Mouse (Mus musculus) layer of hippocampus, postnatal 10 days (tissue): Measurements from ENCODE around the gene Pla2g2c. TPM values are rescaled to one million over a fixed set of nuclear protein-coding genes. Genes with fewer than 3 reads are reported as not detected.
A peak's percentile ranks its signal among the peaks of the same experiment; 100 is the strongest.

ENCODE experiments used
- DNase-seq, 2 experiments: peaks; one replicate each; pipeline ENCODE4 v3.0.0; 2021; ENCODE audit warnings: low spot score in 2 of 2
- total RNA-seq, 2 experiments: library from RNA; stranded (reverse); gene quantifications; 2 replicates each; pipeline ENCODE4 v1.2.3; 2021

Gene Pla2g2c
- total RNA-seq, 2 experiments from 2014 or later, result not detected

DNA sequence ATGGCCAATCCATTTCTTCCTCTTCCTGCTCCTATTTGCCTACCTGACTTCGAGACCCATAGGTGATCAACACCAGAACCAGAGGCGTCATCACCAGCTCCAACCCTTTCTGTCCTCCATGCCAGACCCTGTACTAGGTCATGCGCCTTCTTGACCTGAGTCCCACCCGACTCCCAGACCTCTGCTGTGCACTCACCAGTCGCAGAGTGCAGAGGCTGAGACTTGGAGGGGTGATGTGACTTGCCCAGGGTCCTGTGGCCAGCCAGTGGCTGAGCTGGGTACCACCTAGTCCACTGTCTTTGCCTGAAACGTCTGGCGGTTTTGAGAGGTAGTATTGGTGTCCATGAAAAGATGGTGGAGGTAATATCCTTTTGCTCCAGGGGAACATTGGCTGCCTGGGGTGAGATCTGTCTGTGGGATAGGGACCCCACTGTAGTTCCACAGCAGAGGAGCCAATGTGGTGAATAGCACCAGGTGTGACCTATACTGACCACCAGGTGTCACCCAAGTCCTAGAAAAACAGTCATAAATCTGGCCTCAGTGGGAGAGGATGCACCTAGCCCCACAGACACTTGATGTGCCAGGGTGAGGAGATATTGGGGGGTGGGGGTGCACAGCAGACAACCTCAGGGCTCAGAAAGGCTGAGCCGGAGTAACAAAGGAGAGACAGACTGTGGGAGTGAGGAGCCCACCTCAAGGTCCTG lies 23.9 kb downstream of the Pla2g2c start:
- peak; percentile 72 to 75 for DNase-seq

DNA sequence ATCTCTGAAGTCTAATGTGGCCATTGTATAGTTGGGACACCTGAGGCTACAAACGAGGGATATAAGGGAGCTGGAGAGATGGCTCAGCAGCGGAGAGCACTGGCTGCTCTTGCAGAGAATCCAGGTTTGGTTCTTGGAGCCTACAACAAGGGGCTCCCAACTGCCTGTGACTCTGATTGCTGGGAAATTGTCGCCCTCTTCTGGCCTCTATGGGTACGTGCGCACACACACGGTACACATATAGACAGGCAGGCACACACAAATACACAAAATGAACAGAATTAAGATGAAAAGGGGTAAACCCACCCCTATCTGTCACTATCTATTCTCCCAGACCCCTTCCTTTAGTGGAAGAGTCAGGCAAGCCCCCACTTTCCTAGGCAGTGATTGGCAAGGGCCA lies 28.0 kb downstream of the Pla2g2c start:
- DNase-seq, result no peak

DNA sequence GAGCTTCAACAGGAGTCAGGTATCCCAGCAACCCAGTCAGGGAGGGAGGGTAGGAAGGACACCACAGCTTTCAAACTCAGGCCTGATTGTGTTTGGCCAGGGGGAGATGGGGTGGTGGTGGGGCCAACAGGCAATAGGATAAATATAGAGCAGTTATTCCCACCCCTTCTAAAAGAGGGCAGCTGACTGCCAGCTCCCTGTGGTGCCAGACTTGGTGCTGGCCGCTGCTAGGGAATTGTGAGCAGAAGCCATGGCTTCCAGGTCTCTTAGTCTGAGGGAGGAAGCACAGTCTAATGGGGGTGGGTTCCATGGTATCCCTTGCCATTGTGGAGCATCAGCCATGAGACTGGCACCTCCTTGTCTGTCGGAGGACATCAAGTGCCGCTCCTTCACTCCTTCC lies 29.0 kb downstream of the Pla2g2c start:
- no peak for DNase-seq

DNA sequence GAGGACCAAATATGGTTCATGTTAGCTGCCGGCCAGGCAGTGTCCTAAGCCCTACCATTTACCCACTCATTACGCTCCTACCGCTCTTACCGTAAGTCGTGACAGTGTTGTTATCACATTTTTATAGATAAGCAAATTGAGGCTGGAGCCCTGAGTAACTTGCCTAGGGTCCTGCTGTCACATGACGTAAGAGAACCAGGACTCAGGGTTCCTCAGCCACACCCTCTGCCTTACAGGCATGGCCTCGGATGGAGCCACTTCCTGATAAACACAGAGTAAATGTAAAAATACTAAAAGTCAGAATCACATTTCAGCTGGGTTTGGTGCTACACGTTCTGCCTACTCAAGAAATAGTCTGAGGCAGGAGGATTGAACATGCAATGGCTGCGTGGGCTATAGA lies 29.8 kb downstream of the Pla2g2c start:
- no peak for DNase-seq

DNA sequence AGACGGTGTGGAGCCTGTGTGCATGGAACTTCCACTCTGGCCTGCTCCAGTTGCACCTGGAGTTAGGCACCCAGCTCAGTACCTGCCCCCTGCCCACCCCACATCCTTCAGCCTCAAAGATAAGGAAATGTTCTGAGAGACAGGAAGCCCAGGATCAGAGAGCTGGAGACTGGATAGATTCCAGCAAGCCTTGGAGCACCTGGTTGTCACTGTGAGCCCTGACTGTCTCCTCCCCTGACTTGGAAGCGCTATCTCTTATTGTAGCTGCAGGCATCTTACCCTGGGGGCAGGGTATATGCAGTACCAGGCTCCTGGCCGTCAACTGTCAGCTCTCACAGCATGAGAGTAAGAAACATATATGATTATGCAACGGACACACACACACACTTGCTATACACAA lies 30.8 kb downstream of the Pla2g2c start:
- no peak for DNase-seq

DNA sequence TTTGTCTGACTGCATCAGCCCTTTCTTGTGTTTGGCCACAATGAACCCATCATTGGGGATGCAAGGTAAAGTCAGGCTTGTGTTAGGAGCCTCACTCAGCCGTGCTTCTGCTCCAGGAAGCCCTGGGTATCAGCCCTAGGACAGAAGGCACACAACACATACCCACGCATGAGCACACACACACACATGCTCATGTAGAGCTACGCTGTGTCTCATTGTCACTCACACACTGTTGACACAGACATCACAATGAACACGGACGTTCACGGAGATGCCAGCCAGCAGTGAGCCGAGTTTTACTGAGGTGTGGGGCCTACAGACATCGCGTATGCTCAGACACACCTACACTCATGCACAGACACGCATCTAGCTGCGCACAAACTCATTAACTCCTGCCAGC lies 31.4 kb downstream of the Pla2g2c start:
- no peak for DNase-seq

DNA sequence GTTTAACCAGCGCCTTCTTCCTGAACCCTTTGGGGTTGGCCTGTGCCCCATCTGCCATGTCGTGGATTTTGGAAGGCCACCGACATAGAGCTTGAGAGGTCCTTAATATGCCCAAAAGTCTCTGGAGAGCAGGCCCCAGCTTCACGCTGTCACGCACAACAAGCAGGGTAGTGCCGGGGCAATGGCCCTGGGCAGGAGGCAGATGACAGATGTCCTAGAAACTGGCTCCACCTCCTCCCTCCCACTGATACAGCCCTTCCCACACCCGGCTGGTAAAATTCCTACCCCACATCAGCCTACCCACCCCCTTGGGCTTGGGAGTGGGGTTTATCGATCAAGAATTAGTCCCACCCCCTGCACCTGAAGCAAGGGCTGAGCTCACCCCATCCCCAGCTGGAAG lies 32.8 kb downstream of the Pla2g2c start, which contains the start of gene Pla2g2f:
Pla2g2f (minus strand) TSS at position 211 of the 400 bp plus-strand sequence.
- no peak for DNase-seq

DNA sequence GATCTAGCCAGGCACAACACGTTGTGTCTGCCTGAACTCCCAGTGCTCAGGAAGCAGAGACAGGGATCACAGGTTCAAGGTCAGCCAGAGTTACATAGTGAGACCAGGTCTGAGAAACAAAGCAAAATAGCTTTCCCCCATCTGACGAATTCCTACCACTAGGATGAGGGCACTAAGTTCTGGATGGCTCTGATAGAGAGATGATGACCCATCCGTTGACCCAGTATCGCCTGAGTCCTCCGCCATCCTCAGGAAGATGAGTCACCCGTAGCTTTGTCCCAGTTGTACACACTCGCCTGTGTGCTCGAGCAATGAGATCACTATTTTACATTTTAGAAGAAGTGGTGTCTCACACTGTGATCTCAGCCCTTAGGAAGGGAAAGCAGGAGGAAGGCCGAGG lies 37.7 kb downstream of the Pla2g2c start:
- DNase-seq, result no peak

DNA sequence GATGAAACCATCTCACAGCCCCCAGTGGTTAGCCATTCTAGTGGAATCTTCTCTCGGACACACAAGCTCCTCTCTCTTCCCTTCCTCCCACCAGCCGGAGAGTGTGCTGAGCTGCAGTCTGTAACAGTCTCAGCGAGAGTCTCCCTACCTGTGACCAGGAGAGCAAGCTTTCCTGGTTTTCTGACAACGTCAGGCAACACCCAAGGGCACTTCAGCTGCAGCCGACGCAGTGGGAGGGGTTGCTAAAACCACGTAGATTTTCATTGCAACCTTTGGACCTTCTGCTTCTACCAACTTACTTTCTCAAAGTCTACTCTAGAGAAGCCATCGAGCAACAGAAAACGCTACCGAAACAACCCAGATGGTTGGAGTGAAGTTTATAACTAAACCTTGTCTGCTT lies 47.4 kb downstream of the Pla2g2c start:
- DNase-seq, result no peak

DNA sequence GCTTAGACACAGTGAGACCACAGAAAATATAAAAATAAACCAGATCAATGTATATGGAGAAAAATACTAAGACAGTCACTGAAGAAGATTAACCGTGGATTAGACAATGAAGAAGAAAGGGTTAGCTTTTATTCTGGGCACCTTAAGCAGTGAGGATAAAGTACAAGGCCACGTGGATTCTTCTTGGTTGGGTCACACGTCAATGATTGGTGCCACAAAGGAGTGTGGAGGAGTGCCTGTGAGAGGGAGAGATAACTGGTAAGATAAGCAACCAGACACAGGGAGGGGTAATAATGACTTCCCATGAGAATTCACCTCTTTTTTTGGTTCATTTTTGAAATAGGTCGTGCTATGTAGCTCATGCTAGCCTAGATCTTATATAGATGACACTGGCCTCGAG lies 47.8 kb downstream of the Pla2g2c start:
- no peak for DNase-seq

DNA sequence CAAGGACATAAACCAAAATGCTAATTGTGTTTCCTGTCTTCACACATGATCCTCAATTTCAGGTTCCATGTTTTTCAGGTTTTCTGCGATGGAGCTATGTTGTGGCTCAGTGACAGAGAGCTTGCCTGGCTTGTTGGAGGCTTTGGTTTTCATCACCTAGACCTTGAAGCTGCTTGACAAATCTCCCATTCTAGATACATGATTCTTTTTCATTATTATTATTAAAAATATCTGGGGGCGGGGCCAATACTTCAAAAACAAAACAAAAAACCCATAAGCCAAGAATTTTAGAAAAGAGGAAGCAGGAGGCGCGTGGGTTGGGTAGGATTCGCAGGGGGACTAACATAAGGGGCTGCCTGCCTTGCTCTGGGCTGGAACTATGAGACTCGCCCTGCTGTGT lies 50.8 kb downstream of the Pla2g2c start, which contains the start of gene Pla2g2d:
Pla2g2d (plus strand) TSS at position 301 of the 400 bp plus-strand sequence.
- DNase-seq, result no peak

DNA sequence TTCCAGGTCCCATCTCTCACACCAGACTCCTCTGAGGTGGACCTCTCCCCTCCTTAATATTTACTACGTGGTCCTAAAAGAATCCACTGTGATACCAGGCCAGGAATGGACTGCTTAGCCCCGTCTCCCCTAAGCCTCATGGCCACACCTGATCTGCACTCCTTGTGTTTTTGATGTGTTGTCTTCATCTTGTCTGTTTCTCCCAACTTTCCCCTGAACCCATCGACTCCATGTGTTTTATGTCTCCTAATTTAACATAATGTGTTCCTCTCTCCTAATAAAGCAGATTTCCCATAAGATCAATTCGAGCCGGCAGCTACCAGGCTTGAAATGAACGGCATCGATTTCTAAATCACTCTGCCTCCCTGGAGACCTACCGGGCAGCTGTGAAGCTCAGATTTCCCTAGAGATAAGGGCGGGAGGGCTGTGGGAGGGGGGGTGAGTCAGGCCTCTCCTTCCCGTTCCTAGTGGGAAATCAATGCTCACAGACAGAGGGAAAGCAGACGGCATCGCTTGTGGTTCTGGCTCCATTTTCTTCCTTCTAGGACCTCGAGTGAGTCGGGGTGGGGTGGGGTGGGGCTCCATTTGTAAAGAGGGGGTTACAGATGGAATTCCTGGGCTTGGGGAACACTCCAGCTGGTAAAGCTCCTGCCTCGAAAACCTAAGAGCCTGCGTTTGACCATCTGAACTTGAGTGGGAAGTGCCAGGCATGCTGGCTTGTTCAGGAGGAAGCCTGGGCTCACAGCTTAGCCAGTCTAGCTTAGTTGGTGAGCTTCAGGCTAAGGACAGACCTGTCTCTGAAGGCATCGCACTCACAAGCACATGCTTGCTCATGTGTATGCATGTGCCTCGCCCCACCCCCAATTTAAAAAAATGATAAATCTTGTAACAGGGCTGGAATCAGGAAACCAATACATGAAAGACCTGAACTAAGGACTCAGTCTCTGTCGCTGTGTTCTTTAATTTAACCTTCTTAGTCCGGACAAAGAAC lies 53.1 kb downstream of the Pla2g2c start:
- no peak for DNase-seq

DNA sequence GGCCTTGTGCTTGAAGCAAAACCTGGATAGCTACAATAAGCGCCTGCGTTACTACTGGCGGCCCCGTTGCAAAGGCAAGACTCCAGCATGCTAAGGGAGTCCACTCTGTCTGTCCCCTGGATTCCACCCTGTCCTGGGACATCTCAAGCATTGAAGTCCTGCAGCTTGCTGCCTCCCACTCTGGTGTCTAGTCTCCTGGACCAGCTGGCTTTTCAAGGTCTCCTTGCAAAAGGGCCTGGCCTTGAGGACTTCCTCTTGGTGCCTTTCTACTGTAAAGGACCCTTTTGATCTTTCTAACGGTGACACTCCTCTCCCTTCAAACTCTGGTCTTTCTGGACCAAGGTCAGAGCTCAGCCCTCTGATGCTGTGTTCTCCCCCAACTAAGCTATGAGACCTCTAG lies 55.7 kb downstream of the Pla2g2c start:
- DNase-seq, result no peak

DNA sequence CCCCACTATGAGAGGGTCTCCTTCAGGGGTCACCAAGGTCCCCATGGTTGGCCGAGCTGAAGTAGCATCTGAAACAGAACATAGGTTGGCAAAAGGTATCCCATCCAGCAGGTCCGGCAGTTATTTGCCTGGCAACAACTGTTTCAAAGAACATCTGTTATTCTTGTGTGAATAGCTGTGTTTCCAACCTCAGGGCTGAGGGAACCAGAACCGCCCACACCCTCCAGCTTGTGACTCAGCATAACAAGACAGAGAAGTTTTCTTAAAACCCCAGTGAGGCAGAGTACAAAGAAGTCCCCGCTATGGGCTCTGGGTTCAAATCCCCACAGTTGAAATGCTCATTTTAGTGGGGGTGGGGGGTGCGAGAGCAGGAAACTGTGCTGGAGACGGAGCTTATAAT lies 57.5 kb downstream of the Pla2g2c start:
- DNase-seq, result no peak

DNA sequence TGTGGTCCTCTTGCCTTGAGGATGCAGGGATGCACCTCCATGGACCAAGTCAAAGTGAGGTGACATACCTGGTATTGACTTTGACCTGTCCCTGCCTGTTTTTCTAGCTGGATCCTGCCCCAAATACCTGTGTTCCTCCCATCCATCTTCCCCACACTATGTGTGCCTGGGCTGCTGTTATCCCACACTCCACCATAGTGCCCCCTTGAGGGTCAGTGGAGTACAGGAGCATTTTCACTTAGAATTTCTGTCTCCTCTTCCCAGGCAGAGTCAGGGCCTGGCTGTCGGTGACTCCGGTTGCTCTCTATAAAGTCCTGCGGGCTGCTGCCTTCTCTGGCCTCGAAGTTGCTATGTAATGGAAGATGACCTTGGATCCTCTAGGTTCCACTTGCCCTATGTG lies 61.1 kb downstream of the Pla2g2c start:
- DNase-seq, result no peak

DNA sequence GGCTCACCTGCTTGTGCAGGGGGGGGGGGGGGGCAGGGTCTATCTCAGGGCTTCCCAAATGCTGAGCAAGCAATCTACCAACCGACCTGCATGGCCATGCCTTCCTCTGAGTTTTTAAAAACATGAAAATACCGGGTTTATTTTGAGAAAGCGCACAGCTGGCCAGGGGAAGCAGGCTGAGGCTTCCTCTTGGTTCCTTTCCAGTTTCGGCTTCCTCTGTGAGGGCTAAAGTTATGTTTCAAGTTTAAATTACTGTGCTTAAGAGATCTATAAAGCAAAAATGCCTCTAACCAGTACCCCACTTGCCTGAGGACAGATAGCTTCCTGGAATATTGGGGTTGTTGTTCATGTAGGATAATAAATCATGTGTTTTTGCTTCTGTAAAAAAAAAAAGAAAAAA lies 61.5 kb downstream of the Pla2g2c start:
- DNase-seq, result no peak

DNA sequence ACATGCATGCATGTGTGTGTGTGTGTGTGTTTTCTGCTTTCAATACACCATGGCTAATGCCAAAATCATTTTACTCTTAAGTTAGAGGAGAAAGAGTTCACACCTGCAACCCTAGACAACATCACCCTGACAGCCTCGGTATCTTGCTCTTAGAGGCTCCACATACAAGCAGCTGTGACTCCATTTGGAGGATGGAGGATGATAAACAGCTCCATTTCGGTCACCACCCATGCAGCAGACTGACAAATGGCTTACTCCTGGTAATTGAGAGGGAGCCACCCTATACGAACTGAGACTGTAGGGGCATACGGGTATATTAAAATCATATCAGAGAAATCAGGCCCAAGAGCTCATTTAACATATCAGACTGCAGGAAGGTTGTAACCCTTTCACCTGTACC lies 63.8 kb downstream of the Pla2g2c start:
- DNase-seq, result no peak

DNA sequence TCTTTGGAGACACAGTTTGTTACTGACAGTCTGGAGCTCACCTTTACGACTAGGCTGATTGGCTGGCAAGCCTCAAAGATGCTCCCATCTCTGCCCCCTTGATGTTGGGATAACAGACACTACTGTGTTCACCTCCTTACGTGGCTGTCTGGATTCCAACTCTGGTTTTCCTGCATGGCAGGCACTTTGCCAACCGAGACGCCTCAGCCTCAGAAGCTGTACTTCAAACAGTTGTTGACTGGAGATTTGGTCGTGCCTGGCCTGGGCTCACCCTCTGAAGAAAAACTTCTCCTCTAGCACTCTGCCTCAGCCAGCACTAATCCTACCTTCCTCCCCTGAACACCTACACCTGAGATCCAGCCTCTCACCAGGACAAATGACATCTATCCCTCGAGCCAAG lies 66.9 kb downstream of the Pla2g2c start:
- DNase-seq, result no peak

DNA sequence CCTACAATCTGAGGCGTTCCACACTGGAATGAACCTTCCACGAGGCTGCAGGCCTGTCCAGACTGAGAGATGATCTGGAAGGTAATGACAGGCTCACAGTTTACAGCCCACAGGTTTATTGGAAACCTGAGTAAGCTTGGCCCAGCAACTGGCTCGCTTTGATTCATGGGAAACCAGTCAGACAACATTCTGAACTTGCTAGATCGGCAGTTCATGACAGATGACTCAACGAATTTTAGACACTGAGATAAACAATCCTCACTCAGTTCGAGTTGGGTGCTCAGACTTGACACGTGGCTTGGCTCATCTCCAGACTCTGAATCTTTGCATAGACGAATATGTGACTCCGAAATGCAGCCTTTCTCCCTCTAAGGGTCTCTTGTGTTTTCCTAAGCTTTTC lies 68.0 kb downstream of the Pla2g2c start:
- no peak for DNase-seq

DNA sequence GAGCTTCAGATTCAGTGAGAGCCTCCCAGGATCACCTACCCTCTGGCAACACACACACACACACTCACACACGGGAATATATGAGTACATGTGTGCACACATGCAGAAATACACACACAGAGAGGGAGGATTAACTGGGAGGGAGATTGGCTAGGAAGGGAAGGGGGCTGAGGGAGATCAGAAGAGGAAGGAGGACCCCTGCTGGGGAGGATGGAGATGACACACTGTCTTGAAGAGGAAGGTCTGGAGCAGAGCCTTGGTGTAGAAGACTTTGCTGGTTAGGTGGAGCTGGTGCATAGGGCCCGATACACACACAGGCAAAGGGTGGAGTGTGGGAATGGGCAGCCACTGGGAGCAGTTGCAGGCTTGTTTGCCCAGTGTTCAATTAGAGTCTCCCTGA lies 68.7 kb downstream of the Pla2g2c start:
- DNase-seq, result peak; percentile 68 to 74

DNA sequence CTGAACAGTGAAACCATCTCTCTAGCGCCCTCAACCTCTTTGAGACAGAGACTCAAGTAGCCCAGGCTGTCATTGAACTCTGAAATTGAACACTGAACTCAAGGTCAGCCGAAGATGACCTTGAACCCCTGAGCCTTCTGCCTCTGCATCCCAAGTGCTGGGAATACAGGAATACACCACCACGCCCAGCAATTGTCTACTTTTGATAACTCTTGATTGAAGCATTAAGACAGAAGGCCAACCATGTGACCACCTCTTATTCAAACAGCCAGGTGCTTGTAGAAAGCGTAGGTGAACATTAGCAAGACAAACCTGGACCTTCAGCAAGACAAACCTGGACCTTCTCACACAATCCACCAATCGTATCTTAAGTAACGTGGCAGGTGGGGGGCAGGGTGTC lies 69.8 kb downstream of the Pla2g2c start:
- no peak for DNase-seq
